Mouse (Mus musculus): ENCODE results near the gene Gm45337.

The Gm45337 gene

GRCm38 (mm10) chr7:142104747-142105146 is 39.7 kb downstream of the Gm45337 start:
- DNase-seq (ENCODE audit: low read depth, low spot score) = no peak

- DNase-seq (ENCODE audit: low read depth, low spot score) = peak; percentile 96
Observed at GRCm38 (mm10) chr7:142097776-142098175, 46.6 kb downstream of the Gm45337 start.

DNA sequence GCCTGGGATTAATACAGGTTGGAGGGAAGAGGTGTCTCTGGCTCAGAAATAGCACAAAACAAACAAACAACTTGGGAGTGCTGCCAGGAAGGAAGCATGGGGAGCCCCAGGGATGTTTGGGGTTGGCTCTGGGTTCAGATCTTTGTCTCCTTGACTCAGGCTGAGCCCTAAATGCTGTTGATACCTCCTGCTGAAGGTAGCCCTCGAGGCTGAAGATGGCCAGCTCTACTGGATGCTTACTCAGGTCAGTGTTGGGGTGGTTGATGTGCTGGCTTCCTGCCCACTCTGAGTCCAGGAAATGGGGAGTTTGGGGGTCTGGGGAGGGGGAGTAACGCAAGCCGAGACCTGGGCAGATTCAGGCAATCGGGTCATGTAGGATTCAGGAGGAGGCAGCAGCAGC is 47.7 kb downstream of the Gm45337 start:
- no peak for DNase-seq (ENCODE audit: low read depth, low spot score)

- peak; percentile 98 for DNase-seq (ENCODE audit: low read depth, low spot score)
Observed at GRCm38 (mm10) chr7:142095183-142095931, 49.0 kb downstream of the Gm45337 start, which contains the start of gene Dusp8. TSS of gene Dusp8 (minus strand) at chr7:142095843.

- peak; percentile 86 for DNase-seq (ENCODE audit: low read depth, low spot score)
Observed at GRCm38 (mm10) chr7:142094301-142095143, 49.9 kb downstream of the Gm45337 start.

DNA sequence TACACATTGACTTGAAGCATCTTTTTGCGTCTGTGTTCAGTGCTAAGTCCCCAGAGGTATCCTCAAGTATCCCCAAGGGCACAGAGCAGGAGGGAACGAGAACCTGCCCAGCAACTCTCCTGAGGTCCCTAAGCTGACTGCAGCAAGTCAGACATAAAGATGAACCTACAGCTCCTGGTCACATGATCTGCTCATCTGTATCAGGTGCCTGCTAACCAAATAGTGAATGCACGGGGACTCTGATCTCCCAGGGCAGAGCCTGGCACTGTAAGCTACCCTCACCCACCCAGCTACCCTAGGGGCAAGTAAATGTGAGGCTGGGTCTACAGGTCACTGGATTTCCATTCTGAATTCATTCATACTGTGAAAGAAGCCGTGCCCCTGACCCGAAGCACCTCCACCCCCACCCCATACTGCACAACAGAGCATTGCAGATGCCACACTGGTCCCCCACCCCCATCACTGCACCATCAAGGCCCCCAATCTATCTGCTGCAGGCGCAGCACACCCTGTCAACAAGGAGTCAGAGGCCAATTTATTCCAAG is 50.6 kb downstream of the Gm45337 start:
- peak; percentile 46 for DNase-seq (ENCODE audit: low read depth, low spot score)
